Mouse (Mus musculus): ENCODE results near the gene Cacna1i. TPM values are rescaled to one million over a fixed set of nuclear protein-coding genes. Genes with fewer than 3 reads are reported as not detected.

Gene Cacna1i
- total RNA-seq, 2 experiments from 2014 or later = 36.0 to 38.0 TPM

- DNase-seq (ENCODE audit: low spot score in 2 of 2) = no peak
Measured at GRCm38 (mm10) chr15:80399451-80399850, 112.4 kb downstream of the Cacna1i start.

- DNase-seq (ENCODE audit: low spot score in 2 of 2) = no peak
Measured at GRCm38 (mm10) chr15:80401387-80401898, 114.4 kb downstream of the Cacna1i start.

GRCm38 (mm10) chr15:80401980-80402379, 114.9 kb downstream of the Cacna1i start:
- DNase-seq (ENCODE audit: low spot score in 2 of 2) = no peak

- DNase-seq (ENCODE audit: low spot score in 2 of 2) = no peak
Measured at GRCm38 (mm10) chr15:80407873-80408272, 120.8 kb downstream of the Cacna1i start.

GRCm38 (mm10) chr15:80410661-80411060, 123.6 kb downstream of the Cacna1i start:
- DNase-seq (ENCODE audit: low spot score in 2 of 2) = no peak

GRCm38 (mm10) chr15:80413070-80413469, 126.0 kb downstream of the Cacna1i start:
- no peak for DNase-seq (ENCODE audit: low spot score in 2 of 2)

- DNase-seq (ENCODE audit: low spot score in 2 of 2) = no peak
Measured at GRCm38 (mm10) chr15:80413988-80414721, 127.1 kb downstream of the Cacna1i start.

GRCm38 (mm10) chr15:80415132-80415531, 128.1 kb downstream of the Cacna1i start:
- DNase-seq (ENCODE audit: low spot score in 2 of 2) = no peak

GRCm38 (mm10) chr15:80417066-80417465, 130.0 kb downstream of the Cacna1i start:
- no peak for DNase-seq (ENCODE audit: low spot score in 2 of 2)

- DNase-seq (ENCODE audit: low spot score in 2 of 2) = no peak
Measured at GRCm38 (mm10) chr15:80418146-80418545, 131.1 kb downstream of the Cacna1i start.

GRCm38 (mm10) chr15:80430324-80430723, 143.3 kb downstream of the Cacna1i start:
- no peak for DNase-seq (ENCODE audit: low spot score in 2 of 2)

- no peak for DNase-seq (ENCODE audit: low spot score in 2 of 2)
Measured at GRCm38 (mm10) chr15:80436961-80437360, 149.9 kb downstream of the Cacna1i start.

- DNase-seq (ENCODE audit: low spot score in 2 of 2) = no peak
Measured at GRCm38 (mm10) chr15:80437996-80438395, 151.0 kb downstream of the Cacna1i start.

GRCm38 (mm10) chr15:80438423-80438822, 151.4 kb downstream of the Cacna1i start:
- DNase-seq (ENCODE audit: low spot score in 2 of 2) = no peak

GRCm38 (mm10) chr15:80440195-80440594, 153.2 kb downstream of the Cacna1i start:
- DNase-seq (ENCODE audit: low spot score in 2 of 2) = no peak

- DNase-seq (ENCODE audit: low spot score in 2 of 2) = no peak
Measured at GRCm38 (mm10) chr15:80445956-80446687, 159.1 kb downstream of the Cacna1i start.

Other genes starting within 250 kb of the Cacna1i start
- 100 to 1,000 TPM; 362 to 374 TPM for gene Syngr1, start 195.9 kb upstream of the Cacna1i start, total RNA-seq (2021)
- 100 to 1,000 TPM; 535 to 605 TPM for gene Rpl3, start 195.4 kb upstream of the Cacna1i start, total RNA-seq (2021)
- 10 to 100 TPM; 28.2 to 35.0 TPM for gene Tab1, start 154.1 kb upstream of the Cacna1i start, total RNA-seq (2021)
- 10 to 100 TPM; 85.8 to 89.8 TPM for gene Mgat3, start 113.5 kb upstream of the Cacna1i start, total RNA-seq (2021)
- 10 to 100 TPM; 32.3 to 34.3 TPM for gene Mief1, start 53.2 kb upstream of the Cacna1i start, total RNA-seq (2021)
- 10 to 100 TPM; 21.1 to 23.0 TPM for gene AC140267.1, start 51.4 kb upstream of the Cacna1i start, total RNA-seq (2021)
- gene Atf4, start 32.1 kb upstream of the Cacna1i start, total RNA-seq (2021) = 100 to 1,000 TPM; 102 to 108 TPM
- gene Rps19bp1, start 22.9 kb upstream of the Cacna1i start, total RNA-seq (2021) = 10 to 100 TPM; 39.9 to 42.2 TPM